Mouse (Mus musculus) CH12.LX (cell line): ENCODE measurements around the gene 1700069L16Rik. TPM values are rescaled to one million over a fixed set of nuclear protein-coding genes. Genes with fewer than 3 reads are reported as not detected.

Experiments
- DNase-seq: peaks from one replicate; pipeline ENCODE4 v3.0.0-alpha.2; 2013; ENCODE audit errors: extremely low read depth
- H3K27ac ChIP-seq: 2 replicates; pipeline ENCODE4 v1.5.1; 2012; ENCODE audit warnings: low read depth, mild to moderate bottlenecking, control low read depth, moderate library complexity; ENCODE audit not compliant: insufficient read depth
- H3K27me3 ChIP-seq: replicated peaks from 2 replicates; pipeline ENCODE3; 2012; ENCODE audit warnings: inconsistent platforms
- H3K36me3 ChIP-seq, 2 experiments: replicated peaks in 1 of 2; 2 replicates each; pipeline versions ENCODE3 to v1.6.1; 2012; ENCODE audit warnings: inconsistent platforms in 1 of 2, low read length in 1 of 2, mild to moderate bottlenecking in 1 of 2, mixed read lengths in 1 of 2, moderate library complexity in 1 of 2; ENCODE audit not compliant: control insufficient read depth in 1 of 2, insufficient read depth in 1 of 2
- H3K4me1 ChIP-seq, 2 experiments: 2 replicates each; pipeline ENCODE4 v1.6.1; 2012; ENCODE audit warnings: inconsistent platforms in 1 of 2, moderate library complexity in 1 of 2; ENCODE audit not compliant: insufficient read depth in 2 of 2, control insufficient read depth in 1 of 2
- H3K4me2 ChIP-seq: 2 replicates; pipeline ENCODE4 v1.6.1; 2012; ENCODE audit warnings: low read depth, mild to moderate bottlenecking, control low read depth; ENCODE audit not compliant: poor library complexity, insufficient read depth, severe bottlenecking
- H3K4me3 ChIP-seq, 3 experiments: fragments of 150-350 bp in 1 of 3; sonication (generic) in 1 of 3; replicated peaks in 1 of 3; 2 replicates each; pipeline versions ENCODE3 to v1.5.1; 2011 to 2012; ENCODE audit warnings: low read depth in 2 of 3, low read length in 2 of 3, mild to moderate bottlenecking in 2 of 3, moderate library complexity in 2 of 3, control low read depth in 1 of 3, improper control_type of control experiment in 1 of 3, inconsistent platforms in 1 of 3, mixed read lengths in 1 of 3; ENCODE audit not compliant: poor library complexity in 1 of 3
- H3K79me2 ChIP-seq: replicated peaks from 2 replicates; pipeline ENCODE4 v1.6.1; 2012; ENCODE audit warnings: mild to moderate bottlenecking, moderate library complexity; ENCODE audit not compliant: control insufficient read depth, poor library complexity, insufficient read depth, severe bottlenecking; ENCODE audit errors: extremely low read depth
- H3K9ac ChIP-seq: 2 replicates; pipeline ENCODE4 v1.6.1; 2012; ENCODE audit warnings: low read depth, mild to moderate bottlenecking, control low read depth, moderate library complexity; ENCODE audit not compliant: insufficient read depth
- H3K9me3 ChIP-seq: replicated peaks from 2 replicates; pipeline ENCODE3; 2012; ENCODE audit warnings: low read length, inconsistent platforms, mixed read lengths
- CHD1 ChIP-seq: IDR thresholded peaks from 2 replicates; pipeline ENCODE4 v1.6.1; 2012; ENCODE audit warnings: low read depth, low read length, improper control_type of control experiment, inconsistent platforms
- CHD2 ChIP-seq: IDR thresholded peaks from 2 replicates; pipeline ENCODE4 v1.6.1; 2011; ENCODE audit warnings: low read length, improper control_type of control experiment
- CTCF ChIP-seq, 2 experiments: IDR thresholded peaks in 1 of 2; conservative IDR thresholded peaks in 1 of 2; 2 replicates each; pipeline ENCODE4 v1.5.1; 2011 to 2012; ENCODE audit warnings: low read depth in 2 of 2, low read length in 2 of 2, improper control_type of control experiment in 1 of 2, inconsistent platforms in 1 of 2, mild to moderate bottlenecking in 1 of 2, moderate library complexity in 1 of 2
- E2F4 ChIP-seq: IDR thresholded peaks from 2 replicates; pipeline ENCODE4 v1.6.1; 2011; ENCODE audit warnings: low read depth, low read length, improper control_type of control experiment; ENCODE audit not compliant: insufficient replicate concordance
- ETS1 ChIP-seq: conservative IDR thresholded peaks from 2 replicates; pipeline ENCODE4 v1.6.1; 2012; ENCODE audit warnings: low read depth, mild to moderate bottlenecking, inconsistent platforms, low read length, improper control_type of control experiment, moderate library complexity
- GABPA ChIP-seq: IDR thresholded peaks from 2 replicates; pipeline ENCODE4 v1.6.1; 2012; ENCODE audit warnings: low read depth, low read length, improper control_type of control experiment, inconsistent platforms; ENCODE audit not compliant: insufficient replicate concordance
- HCFC1 ChIP-seq: IDR thresholded peaks from 2 replicates; pipeline ENCODE4 v1.6.1; 2012; ENCODE audit warnings: low read depth, mild to moderate bottlenecking, inconsistent platforms, low read length, improper control_type of control experiment
- IRF4 ChIP-seq: IDR thresholded peaks from 2 replicates; pipeline ENCODE4 v1.6.1; 2014; ENCODE audit warnings: low read depth, mild to moderate bottlenecking, inconsistent platforms, low read length, improper control_type of control experiment
- JUN ChIP-seq: IDR thresholded peaks from 2 replicates; pipeline ENCODE4 v1.6.1; 2011; ENCODE audit warnings: low read depth, mild to moderate bottlenecking, low read length, improper control_type of control experiment, moderate library complexity; ENCODE audit not compliant: insufficient read depth
- KAT2A ChIP-seq: IDR thresholded peaks from 2 replicates; pipeline ENCODE4 v1.6.1; 2012; ENCODE audit warnings: low read length, improper control_type of control experiment, inconsistent platforms; ENCODE audit not compliant: insufficient replicate concordance
- MEF2A ChIP-seq: IDR thresholded peaks from 2 replicates; pipeline ENCODE4 v1.6.1; 2014; ENCODE audit warnings: low read depth, mild to moderate bottlenecking, inconsistent platforms, low read length, improper control_type of control experiment, borderline replicate concordance
- MYC ChIP-seq: IDR thresholded peaks from 2 replicates; pipeline ENCODE4 v1.6.1; 2011; ENCODE audit warnings: low read depth, mild to moderate bottlenecking, improper control_type of control experiment, low read length
- NRF1 ChIP-seq: IDR thresholded peaks from 2 replicates; pipeline ENCODE4 v1.6.1; 2014; ENCODE audit warnings: low read depth, mild to moderate bottlenecking, inconsistent platforms, low read length, improper control_type of control experiment, moderate library complexity
- PAX5 ChIP-seq: IDR thresholded peaks from 2 replicates; pipeline ENCODE4 v1.6.1; 2012; ENCODE audit warnings: low read length, inconsistent platforms, mixed read lengths
- POLR2A ChIP-seq: IDR thresholded peaks from 2 replicates; pipeline ENCODE4 v1.6.1; 2011; ENCODE audit warnings: low read depth, mild to moderate bottlenecking, improper control_type of control experiment, low read length
- POLR2AphosphoS2 ChIP-seq: IDR thresholded peaks from 2 replicates; pipeline ENCODE4 v1.6.1; 2011; ENCODE audit warnings: low read depth, low read length, improper control_type of control experiment
- RCOR1 ChIP-seq: conservative IDR thresholded peaks from 2 replicates; pipeline ENCODE4 v1.6.1; 2012; ENCODE audit warnings: low read depth, mild to moderate bottlenecking, inconsistent platforms, low read length, improper control_type of control experiment
- SIN3A ChIP-seq: IDR thresholded peaks from 2 replicates; pipeline ENCODE4 v1.6.1; 2012; ENCODE audit warnings: low read length, improper control_type of control experiment, inconsistent platforms
- SMC3 ChIP-seq: IDR thresholded peaks from 2 replicates; pipeline ENCODE4 v1.6.1; 2011; ENCODE audit warnings: low read depth, low read length, improper control_type of control experiment
- TCF12 ChIP-seq: IDR thresholded peaks from 2 replicates; pipeline ENCODE4 v1.6.1; 2014; ENCODE audit warnings: low read depth, mild to moderate bottlenecking, inconsistent platforms, low read length, improper control_type of control experiment
- UBTF ChIP-seq: IDR thresholded peaks from 2 replicates; pipeline ENCODE4 v1.6.1; 2012; ENCODE audit warnings: low read depth, mild to moderate bottlenecking, inconsistent platforms, low read length, improper control_type of control experiment, moderate library complexity
- USF1 ChIP-seq: IDR thresholded peaks from 2 replicates; pipeline ENCODE4 v1.6.1; 2014; ENCODE audit warnings: low read depth, mild to moderate bottlenecking, inconsistent platforms, low read length, improper control_type of control experiment
- USF2 ChIP-seq: conservative IDR thresholded peaks from 2 replicates; pipeline ENCODE4 v1.6.1; 2011; ENCODE audit warnings: low read depth, low read length, improper control_type of control experiment
- ZMIZ1 ChIP-seq: IDR thresholded peaks from 2 replicates; pipeline ENCODE4 v1.6.1; 2012; ENCODE audit warnings: low read depth, mild to moderate bottlenecking, inconsistent platforms, low read length, improper control_type of control experiment
- ZNF384 ChIP-seq: IDR thresholded peaks from 2 replicates; pipeline ENCODE4 v1.6.1; 2012; ENCODE audit warnings: low read depth, low read length, improper control_type of control experiment, inconsistent platforms
- dilution Hi-C: fragments of 300-500 bp; cut with MboI; formaldehyde crosslinking; loops from 2 replicates; pipeline ENCODE4 v1.14.3; 2020; ENCODE audit warnings: low sequenced_read_pairs; ENCODE audit not compliant: extremely low pct_unique_long_range_greater_than_20kb, extremely low pct_ligation_motif_present
- in situ Hi-C: fragments of 300-500 bp; cut with MboI; formaldehyde crosslinking; loops from 3 replicates; pipeline ENCODE4 v1.14.3; 2019; ENCODE audit warnings: low sequenced_read_pairs, low pct_ligation_motif_present, low pct_unique_long_range_greater_than_20kb, mixed read lengths
- polyA plus RNA-seq: library from polyadenylated mRNA; unstranded; fragments of >175 nt; gene quantifications from 2 replicates; pipeline ENCODE4 v1.2.1, GENCODE M21; 2012; ENCODE audit warnings: low read depth; ENCODE audit not compliant: insufficient read length
- total RNA-seq, 2 experiments: library from RNA; depleted of rRNA; stranded (reverse); fragments of 300-350 nt in 1 of 2; fragments of >200 nt in 1 of 2; gene quantifications; 2 replicates each; pipeline ENCODE4 v1.2.3; 2012 to 2014

The 1700069L16Rik gene
- total and polyA plus RNA-seq, 3 experiments, result not detected

DNA sequence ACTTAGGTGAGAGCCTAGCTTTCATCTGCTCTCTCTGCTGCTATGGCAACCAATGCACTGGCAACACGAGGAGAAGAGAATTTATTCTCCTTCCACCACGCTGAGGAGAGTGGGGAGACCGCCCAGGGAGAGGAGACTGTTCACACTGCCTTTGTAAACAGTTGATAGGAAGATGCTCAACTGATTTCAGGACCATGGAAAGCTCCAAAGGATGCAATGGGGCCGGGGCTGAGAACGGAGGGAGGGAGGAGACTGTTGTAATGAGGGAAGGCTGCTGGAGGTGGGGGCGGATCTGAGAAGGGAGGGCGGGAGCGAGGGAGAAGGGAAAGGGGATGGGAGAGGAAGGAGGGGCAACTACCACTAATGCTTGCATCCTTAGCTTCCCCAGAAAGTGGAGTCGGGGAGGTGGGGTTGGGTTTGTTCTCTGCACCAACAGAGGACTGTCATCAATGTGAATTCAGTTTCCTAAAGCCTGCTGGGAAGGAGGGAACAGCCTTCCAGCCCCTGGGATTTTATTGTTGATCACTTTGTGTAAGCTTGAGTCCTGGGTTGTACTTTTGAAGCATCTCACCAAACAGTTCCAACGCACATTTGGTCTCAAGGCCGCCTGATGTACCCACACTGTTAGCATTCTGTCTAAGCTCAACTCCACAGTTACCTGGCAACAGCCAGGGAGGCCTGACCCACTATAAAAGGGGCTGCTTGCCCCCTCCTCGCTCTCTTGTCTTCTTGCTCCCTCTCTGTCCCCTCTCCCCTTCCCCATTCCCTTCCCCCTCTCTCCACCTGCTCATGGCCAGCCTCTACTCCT, 7.8 kb downstream of the 1700069L16Rik start:
- H3K27me3 ChIP-seq, result peaks cover 44% of the 10 kb centered on the region
- DNase-seq, result no peak
- dilution Hi-C loops (no loop called here), in situ Hi-C loops (no loop called here)
- no peak overlapping the region for H3K4me2 ChIP-seq
- no peak overlapping the region for H3K9ac ChIP-seq
- no peaks in the 10 kb centered on the region for H3K36me3 ChIP-seq
- TF ChIP-seq USF1, result no peak
- TF ChIP-seq ETS1, result no peak
- no peak for TF ChIP-seq PAX5
- TF ChIP-seq ZMIZ1, result no peak
- no peak for TF ChIP-seq KAT2A
- TF ChIP-seq HCFC1, result no peak
- no peak for TF ChIP-seq MYC
- TF ChIP-seq UBTF, result no peak
- no peak for TF ChIP-seq JUN
- no peak for TF ChIP-seq CTCF (conservative IDR thresholded peaks at IDR 0.05 in 1 of 2, IDR thresholded peaks at IDR 0.05 in 1 of 2; ENCODE audit: low read depth in 2 of 2, low read length in 2 of 2)
- no peak for TF ChIP-seq ZNF384
- TF ChIP-seq POLR2AphosphoS2, result no peak
- TF ChIP-seq USF2, result no peak
- no peak for TF ChIP-seq TCF12
- TF ChIP-seq E2F4, result no peak
- no peak for TF ChIP-seq SIN3A
- no peak for TF ChIP-seq SMC3
- TF ChIP-seq GABPA, result no peak
- H3K4me1 ChIP-seq, result no peaks in the 10 kb centered on the region
- peaks cover 2% of the 10 kb centered on the region for H3K9me3 ChIP-seq
- no peak overlapping the region for H3K27ac ChIP-seq
- no peaks in the 10 kb centered on the region for H3K79me2 ChIP-seq
- H3K4me3 ChIP-seq, result no peak overlapping the region

- DNase-seq, result no peak
- TF ChIP-seq POLR2A (no peak), SIN3A (no peak), POLR2AphosphoS2 (no peak), TCF12 (no peak), IRF4 (no peak), E2F4 (no peak), CHD2 (no peak), ZMIZ1 (no peak), ZNF384 (no peak), RCOR1 (no peak), UBTF (no peak), HCFC1 (no peak), NRF1 (no peak), CHD1 (no peak), MEF2A (no peak), GABPA (no peak), KAT2A (no peak)
- peaks cover 7% of the 10 kb centered on the region for H3K9me3 ChIP-seq
- no peak overlapping the region for H3K4me2 ChIP-seq
- no peaks in the 10 kb centered on the region for H3K79me2 ChIP-seq
- H3K27me3 ChIP-seq, result peaks cover 60% of the 10 kb centered on the region
- H3K9ac ChIP-seq, result no peak overlapping the region
- H3K27ac ChIP-seq, result no peak overlapping the region
- no peaks in the 10 kb centered on the region for H3K36me3 ChIP-seq
- H3K4me3 ChIP-seq, result no peak overlapping the region
- in situ Hi-C loops, result no loop called here
- dilution Hi-C loops, result no loop called here
- no peaks in the 10 kb centered on the region for H3K4me1 ChIP-seq
These were observed 11.7 kb downstream of the 1700069L16Rik start for GRCm38 (mm10) chr5:113712861-113713260.
